Mouse (Mus musculus) lung, postnatal 0 days (tissue): ENCODE results near the gene Cfap161. TPM values are rescaled to one million over a fixed set of nuclear protein-coding genes. Genes with fewer than 3 reads are reported as not detected.
A peak's percentile ranks its signal among the peaks of the same experiment; 100 is the strongest.

Source experiments
- ATAC-seq: fragments of 200-750 bp; cut with Nextera tagmentation; 2 replicates; pipeline ENCODE4 v1.8.0; 2017; ENCODE audit warnings: moderate library complexity
- DNase-seq: peaks from one replicate; pipeline ENCODE4 v3.0.0-alpha.2; 2016; ENCODE audit warnings: low spot score
- H3K27ac ChIP-seq: fragments of 300-500 bp; sonication (generic); 2 replicates; pipeline ENCODE4 v1.5.1; 2014; ENCODE audit warnings: antibody characterized with exemption, mild to moderate bottlenecking, low read length, mixed read lengths
- H3K27me3 ChIP-seq: fragments of 300-500 bp; sonication (generic); replicated peaks from 2 replicates; pipeline ENCODE4 v1.6.1; 2014; ENCODE audit warnings: low read length, mixed read lengths; ENCODE audit not compliant: insufficient read depth
- H3K36me3 ChIP-seq: fragments of 300-500 bp; sonication (generic); 2 replicates; pipeline ENCODE4 v1.6.1; 2014; ENCODE audit warnings: low read length, mixed read lengths; ENCODE audit not compliant: insufficient read depth
- H3K4me1 ChIP-seq: fragments of 300-500 bp; sonication (generic); 2 replicates; pipeline ENCODE4 v1.6.1; 2014; ENCODE audit warnings: antibody characterized with exemption, low read depth, low read length, mixed read lengths; ENCODE audit not compliant: insufficient read depth
- H3K4me2 ChIP-seq: fragments of 300-500 bp; sonication (generic); replicated peaks from 2 replicates; pipeline ENCODE4 v1.6.1; 2014; ENCODE audit warnings: low read depth, mild to moderate bottlenecking, low read length, moderate library complexity, mixed read lengths
- H3K4me3 ChIP-seq: fragments of 300-500 bp; sonication (generic); 2 replicates; pipeline ENCODE4 v1.5.1; 2014; ENCODE audit warnings: low read depth, low read length
- H3K9ac ChIP-seq: fragments of 300-500 bp; sonication (generic); replicated peaks from 2 replicates; pipeline ENCODE4 v1.6.1; 2014; ENCODE audit warnings: low read depth, mild to moderate bottlenecking
- H3K9me3 ChIP-seq: fragments of 300-500 bp; sonication (generic); 2 replicates; pipeline ENCODE4 v1.6.1; 2016; ENCODE audit warnings: low read length, mixed read lengths
- CTCF ChIP-seq: IDR thresholded peaks from 2 replicates; pipeline ENCODE4 v1.5.1; 2016; ENCODE audit warnings: antibody characterized with exemption, mild to moderate bottlenecking
- EP300 ChIP-seq: IDR thresholded peaks from 2 replicates; pipeline ENCODE4 v1.6.1; 2016; ENCODE audit warnings: antibody characterized with exemption, mild to moderate bottlenecking, control low read depth
- WGBS: fragments of 180-500 bp; shearing (Covaris S2); extraction: QIAGEN DNeasy Blood & Tissue Kit; methylation state at CpG from one replicate; pipeline ENCODE4 v1.1.7; 2014; 5-methylcytosine and 5-hydroxymethylcytosine counted together
- polyA plus RNA-seq: library from polyadenylated mRNA; unstranded; fragments of >200 nt; fragmentation: Nextera tagmentation; extraction: Ambion mirVana; gene quantifications from 2 replicates; pipeline ENCODE4 v1.2.1, GENCODE M21; 2015

Gene Cfap161
- polyA plus RNA-seq, 1 experiment from 2014 or later = 6.8 TPM

DNA sequence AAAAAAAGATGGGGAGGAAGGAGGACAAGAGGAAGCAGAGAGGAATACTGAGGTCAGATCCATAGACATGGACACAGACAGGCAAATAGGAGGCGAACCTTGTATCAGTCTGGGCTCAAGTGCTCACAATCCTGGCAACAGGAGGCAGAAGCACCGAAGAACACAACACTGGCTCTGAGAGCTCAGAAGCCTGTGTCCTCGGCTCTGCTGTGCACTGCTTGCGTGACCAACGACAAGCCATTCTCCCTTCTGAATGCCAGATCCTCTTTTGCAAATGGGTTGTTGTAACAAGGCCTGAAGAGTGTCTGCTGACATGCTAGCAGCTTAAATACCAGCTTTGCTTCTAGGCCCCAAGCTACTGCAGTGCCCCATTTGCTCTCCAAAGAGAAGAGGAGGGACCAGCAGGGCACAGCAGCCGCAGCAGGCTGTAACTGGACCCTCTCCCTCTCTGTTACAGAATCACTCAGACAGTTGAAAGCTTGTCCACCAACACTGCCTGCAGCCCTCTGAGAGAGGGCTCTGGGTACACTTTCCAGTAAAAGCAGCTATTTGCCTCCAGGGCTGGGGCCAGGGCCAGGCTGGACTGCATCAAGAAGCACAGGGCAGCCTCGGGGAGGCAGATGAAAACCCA, 54.9 kb downstream of the Cfap161 start:
- Histone ChIP-seq H3K4me3 (no peak overlapping the region), H3K4me2 (no peak overlapping the region), H3K36me3 (no peaks in the 10 kb centered on the region), H3K9ac (no peak overlapping the region), H3K4me1 (peaks cover 7% of the 10 kb centered on the region; the same call in 1 of the 2 replicates), H3K9me3 (no peaks in the 10 kb centered on the region), H3K27ac (peak overlapping the region; percentile 72), H3K27me3 (no peaks in the 10 kb centered on the region)
- ATAC-seq (peak; percentile 54), DNase-seq (peak; percentile 64)
- WGBS = 42% methylated on average over 7 of the region's 7 CpGs
- no peak for TF ChIP-seq CTCF
- TF ChIP-seq EP300 = no peak

- H3K4me1 ChIP-seq = peaks cover 7% of the 10 kb centered on the region; the same call in 1 of the 2 replicates
- no peaks in the 10 kb centered on the region for H3K36me3 ChIP-seq
- TF ChIP-seq EP300 = peak; percentile 63
- no peak for TF ChIP-seq CTCF
- no peak overlapping the region for H3K9ac ChIP-seq
- no peaks in the 10 kb centered on the region for H3K9me3 ChIP-seq
- H3K27ac ChIP-seq = peak overlapping the region; percentile 72
- H3K4me3 ChIP-seq = no peak overlapping the region
- H3K4me2 ChIP-seq = no peak overlapping the region
- WGBS = 40% methylated on average over 10 of the region's 10 CpGs
- DNase-seq (peak; percentile 86), ATAC-seq (peak; percentile 77)
- no peaks in the 10 kb centered on the region for H3K27me3 ChIP-seq
Observed at GRCm38 (mm10) chr7:83738623-83739462, 55.8 kb downstream of the Cfap161 start.

DNA sequence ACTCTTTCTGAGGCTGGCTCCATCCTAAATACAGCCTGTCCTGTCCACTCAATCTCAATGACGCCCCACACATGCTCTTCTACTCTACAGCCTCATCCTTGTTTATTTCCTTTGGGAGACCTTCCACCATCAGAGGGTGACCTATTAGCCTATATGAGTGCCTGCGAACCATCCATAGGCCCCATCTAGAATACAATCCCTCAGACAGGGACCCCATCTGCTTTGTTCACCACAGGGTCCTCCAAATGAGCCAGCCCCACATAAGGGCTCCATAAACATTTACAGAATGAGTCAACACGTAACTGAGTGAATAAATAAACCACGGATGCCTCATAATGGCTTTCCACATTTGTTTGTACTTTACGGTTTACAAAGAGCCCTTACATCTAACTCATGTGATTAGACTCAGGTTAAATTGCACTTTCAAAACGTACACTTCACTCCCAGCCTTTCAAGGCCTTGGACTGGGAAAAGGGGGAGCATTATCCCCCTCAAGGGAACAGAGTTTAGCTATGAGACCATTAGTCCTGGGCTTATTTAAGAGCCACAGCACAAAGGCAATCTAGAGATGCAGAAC, 56.7 kb downstream of the Cfap161 start:
- no peak overlapping the region for H3K4me3 ChIP-seq

DNA sequence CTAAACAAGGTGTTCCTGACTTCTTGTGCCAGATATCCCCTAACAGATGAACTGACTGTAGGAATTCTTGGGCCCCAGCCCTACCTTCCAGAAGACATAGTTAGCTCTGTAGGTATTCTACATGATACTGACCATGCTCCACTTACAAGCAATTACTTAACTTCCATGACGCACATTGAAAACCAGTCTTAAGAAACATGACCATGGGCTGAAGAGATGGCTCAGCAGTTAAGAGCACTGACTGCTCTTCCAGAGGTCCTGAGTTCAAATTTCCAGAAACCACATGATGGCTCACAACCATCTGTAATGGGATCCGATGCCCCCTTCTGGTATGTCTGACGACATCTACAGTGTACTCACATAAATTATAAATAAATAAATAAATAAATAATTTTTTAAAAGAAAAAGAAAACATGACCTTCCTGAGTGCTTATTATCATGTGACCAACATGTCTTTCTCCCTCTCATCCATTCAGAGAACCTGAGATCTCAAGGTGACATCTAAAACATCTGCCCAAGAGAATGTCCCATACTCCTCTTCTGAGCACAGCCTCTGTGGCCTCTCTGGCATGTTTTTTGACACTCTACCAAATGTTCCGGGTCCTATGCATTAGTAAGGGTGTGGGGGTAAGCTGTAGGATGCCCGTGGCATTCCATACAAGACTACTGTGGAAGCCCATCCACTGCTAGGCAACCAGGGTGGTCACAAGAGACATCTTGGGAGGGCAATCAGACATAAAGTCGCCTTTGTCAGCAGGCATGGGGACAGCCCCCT, 58.2 kb downstream of the Cfap161 start:
- peaks cover 7% of the 10 kb centered on the region; the same call in 1 of the 2 replicates for H3K4me1 ChIP-seq
- ATAC-seq (no peak), DNase-seq (no peak)
- TF ChIP-seq EP300 = no peak
- TF ChIP-seq CTCF = no peak
- H3K4me2 ChIP-seq = no peak overlapping the region
- no peaks in the 10 kb centered on the region for H3K36me3 ChIP-seq
- WGBS = 76% methylated on average over 6 of the region's 6 CpGs
- no peak overlapping the region for H3K4me3 ChIP-seq
- H3K27me3 ChIP-seq = no peaks in the 10 kb centered on the region
- H3K9ac ChIP-seq = no peak overlapping the region
- no peak overlapping the region for H3K27ac ChIP-seq
- no peaks in the 10 kb centered on the region for H3K9me3 ChIP-seq

More for the DNA sequence above, 56.7 kb downstream of the Cfap161 start:
- no peak for ATAC-seq
- Histone ChIP-seq H3K27ac (peak overlapping the region; percentile 69), H3K9ac (no peak overlapping the region), H3K4me1 (peaks cover 7% of the 10 kb centered on the region; the same call in 1 of the 2 replicates), H3K4me2 (no peak overlapping the region), H3K36me3 (no peaks in the 10 kb centered on the region), H3K9me3 (no peaks in the 10 kb centered on the region), H3K27me3 (no peaks in the 10 kb centered on the region)
- DNase-seq = no peak
- 32% methylated on average over 6 of the region's 6 CpGs for WGBS
- TF ChIP-seq EP300 (no peak), CTCF (no peak)

GRCm38 (mm10) chr7:83735108-83735781, 59.4 kb downstream of the Cfap161 start:
- no peak overlapping the region for H3K4me3 ChIP-seq
- 81% methylated on average over 7 of the region's 7 CpGs for WGBS
- H3K36me3 ChIP-seq = no peaks in the 10 kb centered on the region
- H3K4me2 ChIP-seq = no peak overlapping the region
- no peaks in the 10 kb centered on the region for H3K9me3 ChIP-seq
- H3K9ac ChIP-seq = no peak overlapping the region
- ATAC-seq = no peak
- TF ChIP-seq CTCF = no peak
- no peak for TF ChIP-seq EP300
- no peak for DNase-seq
- H3K27ac ChIP-seq = no peak overlapping the region
- peaks cover 7% of the 10 kb centered on the region; the same call in 1 of the 2 replicates for H3K4me1 ChIP-seq
- no peaks in the 10 kb centered on the region for H3K27me3 ChIP-seq
